Mouse (Mus musculus) left cerebral cortex, adult 18-20 months (tissue): ENCODE results near the gene Zp3r. TPM values are rescaled to one million over a fixed set of nuclear protein-coding genes. Genes with fewer than 3 reads are reported as not detected.

Experiments used
- total RNA-seq, 2 experiments: library from RNA; stranded (reverse); gene quantifications; 2 replicates each; pipeline ENCODE4 v1.2.3; 2021

Gene Zp3r
- total RNA-seq, 2 experiments from 2014 or later = not detected

Other genes starting within 250 kb of the Zp3r start
- gene Cd55b, start 206.6 kb downstream of the Zp3r start, total RNA-seq = not detected
- 1 to 10 TPM; 6.7 to 7.0 TPM for gene Cd55, start 166.9 kb downstream of the Zp3r start, total RNA-seq
- not detected for gene C4bp, start 32.0 kb upstream of the Zp3r start, total RNA-seq
- gene Gm29427, start 86.2 kb upstream of the Zp3r start, total RNA-seq = not detected
- gene Yod1, start 87.7 kb upstream of the Zp3r start, total RNA-seq = 10 to 100 TPM; 16.5 TPM
- 10 to 100 TPM; 36.9 to 43.6 TPM for gene Pfkfb2, start 99.6 kb upstream of the Zp3r start, total RNA-seq
- 1 to 10 TPM; 1.5 TPM for gene AA986860, start 102.4 kb upstream of the Zp3r start, total RNA-seq
- gene Fcamr, start 171.3 kb upstream of the Zp3r start, total RNA-seq = not detected
- not detected for gene Pigr, start 197.1 kb upstream of the Zp3r start, total RNA-seq
- not detected for gene Fcmr, start 236.0 kb upstream of the Zp3r start, total RNA-seq